Mouse (Mus musculus) CH12.LX (cell line): Measurements from ENCODE around the gene C2.

Experiments
- CTCF ChIP-seq, 2 experiments: IDR thresholded peaks in 1 of 2; conservative IDR thresholded peaks in 1 of 2; 2 replicates each; pipeline ENCODE4 v1.5.1; 2011 to 2012; ENCODE audit warnings: low read depth in 2 of 2, low read length in 2 of 2, improper control_type of control experiment in 1 of 2, inconsistent platforms in 1 of 2, mild to moderate bottlenecking in 1 of 2, moderate library complexity in 1 of 2
- POLR2A ChIP-seq: IDR thresholded peaks from 2 replicates; pipeline ENCODE4 v1.6.1; 2011; ENCODE audit warnings: low read depth, mild to moderate bottlenecking, improper control_type of control experiment, low read length
- SMC3 ChIP-seq: IDR thresholded peaks from 2 replicates; pipeline ENCODE4 v1.6.1; 2011; ENCODE audit warnings: low read depth, low read length, improper control_type of control experiment

DNA sequence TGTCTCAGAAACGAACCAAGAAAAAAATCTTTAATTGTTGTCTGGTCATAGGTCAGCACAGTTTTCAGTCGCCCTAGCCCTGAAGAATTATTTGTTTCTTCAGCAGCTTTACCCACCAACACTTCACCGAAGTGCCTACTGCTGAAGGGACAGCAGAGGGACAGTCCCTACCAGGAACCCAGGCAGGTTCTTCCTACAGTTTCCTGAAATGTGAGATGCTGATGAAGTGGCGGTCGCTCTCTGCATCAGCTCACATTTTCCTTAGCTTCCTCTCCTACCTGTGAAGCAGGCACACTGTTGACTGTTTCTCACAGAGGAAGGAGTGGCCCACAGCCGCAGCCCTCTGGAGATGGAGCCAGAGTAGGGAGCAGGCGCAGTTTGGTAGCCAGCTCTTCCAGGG is 32.1 kb downstream of the C2 start:
- no peak for TF ChIP-seq SMC3
- TF ChIP-seq POLR2A = no peak
- TF ChIP-seq CTCF (conservative IDR thresholded peaks at IDR 0.05 in 1 of 2, IDR thresholded peaks at IDR 0.05 in 1 of 2; ENCODE audit: low read depth in 2 of 2, low read length in 2 of 2) = no peak
